Mouse (Mus musculus): ENCODE data around the gene Olfr483. TPM values are rescaled to one million over a fixed set of nuclear protein-coding genes. Genes with fewer than 3 reads are reported as not detected.

Gene Olfr483
- not detected for polyA plus RNA-seq (2014; fragmentation: Illumina TruSeq; extraction: RNeasy Lipid Tissue Mini Kit (QIAGEN cat#74804); ENCODE audit: low read depth, low replicate concordance)

GRCm38 (mm10) chr7:108100549-108100948 lies at the start of gene Olfr483:
Gene Olfr483, plus strand, starts transcription at chr7:108100849.

GRCm38 (mm10) chr7:108067246-108067645 lies 33.4 kb upstream of the Olfr483 start, which contains the start of gene Olfr480:
Gene Olfr480, minus strand, starts transcription at chr7:108067346.

GRCm38 (mm10) chr7:108079555-108079954 lies 21.1 kb upstream of the Olfr483 start, which contains the start of gene Olfr481:
Gene Olfr481, plus strand, starts transcription at chr7:108079855.

GRCm38 (mm10) chr7:108097486-108097885 lies 3.2 kb upstream of the Olfr483 start, which contains the start of gene Olfr482:
Gene Olfr482, minus strand, starts transcription at chr7:108097586.

GRCm38 (mm10) chr7:108127349-108127748 lies 26.7 kb downstream of the Olfr483 start, which contains the start of gene Olfr484:
Gene Olfr484, minus strand, starts transcription at chr7:108127449.

Other genes with a start within 250 kb of the Olfr483 start
- gene Olfr472, start 202.9 kb upstream of the Olfr483 start, polyA plus RNA-seq (2014; fragmentation: Illumina TruSeq; extraction: RNeasy Lipid Tissue Mini Kit (QIAGEN cat#74804); ENCODE audit: low read depth, low replicate concordance), result not detected
- not detected for gene Olfr473, start 170.4 kb upstream of the Olfr483 start, polyA plus RNA-seq (2014; fragmentation: Illumina TruSeq; extraction: RNeasy Lipid Tissue Mini Kit (QIAGEN cat#74804); ENCODE audit: low read depth, low replicate concordance)
- not detected for gene Olfr474, start 146.2 kb upstream of the Olfr483 start, polyA plus RNA-seq (2014; fragmentation: Illumina TruSeq; extraction: RNeasy Lipid Tissue Mini Kit (QIAGEN cat#74804); ENCODE audit: low read depth, low replicate concordance)
- not detected for gene Olfr476, start 136.0 kb upstream of the Olfr483 start, polyA plus RNA-seq (2014; fragmentation: Illumina TruSeq; extraction: RNeasy Lipid Tissue Mini Kit (QIAGEN cat#74804); ENCODE audit: low read depth, low replicate concordance)
- gene Olfr477, start 114.2 kb upstream of the Olfr483 start, polyA plus RNA-seq (2014; fragmentation: Illumina TruSeq; extraction: RNeasy Lipid Tissue Mini Kit (QIAGEN cat#74804); ENCODE audit: low read depth, low replicate concordance), result not detected
- gene Olfr478, start 66.9 kb upstream of the Olfr483 start, polyA plus RNA-seq (2014; fragmentation: Illumina TruSeq; extraction: RNeasy Lipid Tissue Mini Kit (QIAGEN cat#74804); ENCODE audit: low read depth, low replicate concordance), result not detected
- not detected for gene Olfr479, start 50.2 kb upstream of the Olfr483 start, polyA plus RNA-seq (2014; fragmentation: Illumina TruSeq; extraction: RNeasy Lipid Tissue Mini Kit (QIAGEN cat#74804); ENCODE audit: low read depth, low replicate concordance)
- gene Olfr480, start 33.5 kb upstream of the Olfr483 start, polyA plus RNA-seq (2014; fragmentation: Illumina TruSeq; extraction: RNeasy Lipid Tissue Mini Kit (QIAGEN cat#74804); ENCODE audit: low read depth, low replicate concordance), result not detected
- not detected for gene Olfr481, start 21.0 kb upstream of the Olfr483 start, polyA plus RNA-seq (2014; fragmentation: Illumina TruSeq; extraction: RNeasy Lipid Tissue Mini Kit (QIAGEN cat#74804); ENCODE audit: low read depth, low replicate concordance)
- not detected for gene Olfr482, start 3.3 kb upstream of the Olfr483 start, polyA plus RNA-seq (2014; fragmentation: Illumina TruSeq; extraction: RNeasy Lipid Tissue Mini Kit (QIAGEN cat#74804); ENCODE audit: low read depth, low replicate concordance)
- gene Olfr484, start 26.6 kb downstream of the Olfr483 start, polyA plus RNA-seq (2014; fragmentation: Illumina TruSeq; extraction: RNeasy Lipid Tissue Mini Kit (QIAGEN cat#74804); ENCODE audit: low read depth, low replicate concordance), result not detected
- not detected for gene Olfr485, start 59.0 kb downstream of the Olfr483 start, polyA plus RNA-seq (2014; fragmentation: Illumina TruSeq; extraction: RNeasy Lipid Tissue Mini Kit (QIAGEN cat#74804); ENCODE audit: low read depth, low replicate concordance)
- not detected for gene Olfr486, start 71.9 kb downstream of the Olfr483 start, polyA plus RNA-seq (2014; fragmentation: Illumina TruSeq; extraction: RNeasy Lipid Tissue Mini Kit (QIAGEN cat#74804); ENCODE audit: low read depth, low replicate concordance)
- gene Olfr487, start 113.8 kb downstream of the Olfr483 start, polyA plus RNA-seq (2014; fragmentation: Illumina TruSeq; extraction: RNeasy Lipid Tissue Mini Kit (QIAGEN cat#74804); ENCODE audit: low read depth, low replicate concordance), result not detected
- not detected for gene Olfr488, start 157.5 kb downstream of the Olfr483 start, polyA plus RNA-seq (2014; fragmentation: Illumina TruSeq; extraction: RNeasy Lipid Tissue Mini Kit (QIAGEN cat#74804); ENCODE audit: low read depth, low replicate concordance)
- not detected for gene Olfr490, start 188.1 kb downstream of the Olfr483 start, polyA plus RNA-seq (2014; fragmentation: Illumina TruSeq; extraction: RNeasy Lipid Tissue Mini Kit (QIAGEN cat#74804); ENCODE audit: low read depth, low replicate concordance)
- not detected for gene Olfr491, start 212.6 kb downstream of the Olfr483 start, polyA plus RNA-seq (2014; fragmentation: Illumina TruSeq; extraction: RNeasy Lipid Tissue Mini Kit (QIAGEN cat#74804); ENCODE audit: low read depth, low replicate concordance)
- gene Olfr492, start 222.8 kb downstream of the Olfr483 start, polyA plus RNA-seq (2014; fragmentation: Illumina TruSeq; extraction: RNeasy Lipid Tissue Mini Kit (QIAGEN cat#74804); ENCODE audit: low read depth, low replicate concordance), result not detected
- gene Olfr493, start 246.1 kb downstream of the Olfr483 start, polyA plus RNA-seq (2014; fragmentation: Illumina TruSeq; extraction: RNeasy Lipid Tissue Mini Kit (QIAGEN cat#74804); ENCODE audit: low read depth, low replicate concordance), result not detected